ENCODE assay signal across 8 mouse cellular contexts in the genomic region with DNA sequence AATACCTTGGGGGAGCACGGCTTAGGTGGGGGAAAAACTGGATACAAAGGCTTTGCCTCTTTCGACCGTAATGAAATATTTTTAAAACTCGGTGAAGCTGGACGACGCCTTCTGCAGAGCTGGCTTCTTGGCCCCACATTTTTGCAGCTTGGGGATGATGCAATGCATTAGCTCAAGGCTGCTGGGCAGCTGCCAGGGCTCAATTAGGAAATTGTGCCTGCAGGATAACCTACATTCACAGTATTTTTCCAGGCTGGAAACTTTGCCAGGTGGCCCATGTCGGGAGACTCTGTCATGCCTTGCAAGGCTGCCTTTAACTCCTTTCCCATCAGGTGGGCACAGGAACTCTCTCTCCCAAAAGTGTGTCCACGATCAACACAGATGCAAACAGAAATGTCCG. TPM values are rescaled to one million over a fixed set of nuclear protein-coding genes. Genes with fewer than 3 reads are reported as not detected.
DNase-seq lines count a peak whose midpoint lies in the region; ATAC-seq and TF ChIP-seq lines count a peak whose summit lies in the region.

No protein-coding gene starts in this region.

- DNase-seq in forebrain, embryonic 10.5 days (ENCODE audit: extremely low spot score, low spot score) = no peak
- DNase-seq in MEL (ENCODE audit: low read depth, low spot score) = peak; percentile 68
- peak; percentile 89 to 94 for DNase-seq in cerebellum, postnatal 25 days
- DNase-seq in heart, postnatal 0 days (ENCODE audit: low spot score) = no peak
- peak; percentile 77 for DNase-seq in lung, adult 2 months
- DNase-seq in urinary bladder, postnatal 36 days (ENCODE audit: low spot score in 2 of 2) = peak; percentile 62 to 87

- H3K9me3 ChIP-seq in forebrain, embryonic 13.5 days (replicated peaks) = no peaks in the 10 kb centered on the region
- peaks cover 3% of the 10 kb centered on the region; the same call in 1 of the 2 replicates for H3K9me3 ChIP-seq in forebrain, embryonic 10.5 days
- no peaks in the 10 kb centered on the region for H3K9me3 ChIP-seq in MEL (replicated peaks; ENCODE audit: insufficient read depth, low read length)
- no peaks in the 10 kb centered on the region for H3K9me3 ChIP-seq in heart, postnatal 0 days (replicated peaks; ENCODE audit: control insufficient read depth, low read length)

- no peak overlapping the region for H3K9ac ChIP-seq in forebrain, embryonic 13.5 days
- peak overlapping the region; percentile 30 for H3K9ac ChIP-seq in MEL (ENCODE audit: control insufficient read depth, low read depth, low read length, poor library complexity, severe bottlenecking)
- H3K9ac ChIP-seq in heart, postnatal 0 days (replicated peaks; ENCODE audit: low read depth, low read length) = no peak overlapping the region

- H3K36me3 ChIP-seq in forebrain, embryonic 13.5 days (ENCODE audit: poor library complexity, severe bottlenecking) = no peaks in the 10 kb centered on the region
- no peaks in the 10 kb centered on the region for H3K36me3 ChIP-seq in forebrain, embryonic 10.5 days (replicated peaks)
- peaks cover 0 to 56% of the 10 kb centered on the region in 2 experiments; a peak in 2 of 4 replicates for H3K36me3 ChIP-seq in MEL (ENCODE audit: control insufficient read depth in 1 of 2, insufficient read depth in 2 of 2, low read length in 2 of 2)
- H3K36me3 ChIP-seq in heart, postnatal 0 days (replicated peaks; ENCODE audit: control insufficient read depth, insufficient read depth, low read length) = no peaks in the 10 kb centered on the region

- no peaks in the 10 kb centered on the region for H3K79me2 ChIP-seq in MEL (ENCODE audit: control insufficient read depth, insufficient read depth, low read length, poor library complexity)

- H3K4me2 ChIP-seq in forebrain, embryonic 13.5 days = peak overlapping the region; percentile 11; the same call in 1 of the 2 replicates
- H3K4me2 ChIP-seq in heart, postnatal 0 days (ENCODE audit: low read depth, low read length) = no peak overlapping the region

- no peak for TF ChIP-seq CTCF in MEL (IDR thresholded peaks at IDR 0.05 in 2 of 3, conservative IDR thresholded peaks at IDR 0.05 in 1 of 3; ENCODE audit: control insufficient read depth in 1 of 3, insufficient read depth in 1 of 3, low read depth in 2 of 3, low read length in 3 of 3, poor library complexity in 1 of 3, severe bottlenecking in 1 of 3)
- TF ChIP-seq CTCF in heart, postnatal 0 days (IDR thresholded peaks at IDR 0.05; ENCODE audit: low read depth) = no peak
- TF ChIP-seq CTCF in lung, adult 2 months (IDR thresholded peaks at IDR 0.05; ENCODE audit: insufficient read depth, low read length) = no peak

- 42% methylated on average over 9 of the region's 9 CpGs for WGBS in forebrain, embryonic 13.5 days
- WGBS in forebrain, embryonic 10.5 days = 84% methylated on average over 9 of the region's 9 CpGs
- WGBS in heart, postnatal 0 days = 23% methylated on average over 9 of the region's 9 CpGs
- WGBS in lung, adult 2 months = 21% methylated on average over 9 of the region's 9 CpGs

- peaks cover 25% of the 10 kb centered on the region for H3K4me1 ChIP-seq in forebrain, embryonic 13.5 days
- H3K4me1 ChIP-seq in forebrain, embryonic 10.5 days = peaks cover 30% of the 10 kb centered on the region
- H3K4me1 ChIP-seq in MEL (ENCODE audit: control insufficient read depth in 1 of 2, insufficient read depth in 2 of 2, low read length in 2 of 2) = peaks cover 40 to 57% of the 10 kb centered on the region in 2 experiments
- peaks cover 20% of the 10 kb centered on the region for H3K4me1 ChIP-seq in heart, postnatal 0 days (ENCODE audit: control insufficient read depth, insufficient read depth)
- H3K4me1 ChIP-seq in lung, adult 2 months (ENCODE audit: control insufficient read depth, insufficient read depth, low read length) = peaks cover 20% of the 10 kb centered on the region

- no peaks in the 10 kb centered on the region for H3K27me3 ChIP-seq in forebrain, embryonic 13.5 days
- H3K27me3 ChIP-seq in forebrain, embryonic 10.5 days (ENCODE audit: poor library complexity, severe bottlenecking) = no peaks in the 10 kb centered on the region
- no peaks in the 10 kb centered on the region for H3K27me3 ChIP-seq in MEL (ENCODE audit: control insufficient read depth in 1 of 2, insufficient read depth in 2 of 2, low read length in 2 of 2)
- H3K27me3 ChIP-seq in heart, postnatal 0 days (ENCODE audit: control insufficient read depth, insufficient read depth, low read length) = no peaks in the 10 kb centered on the region

- no peak overlapping the region for H3K4me3 ChIP-seq in forebrain, embryonic 13.5 days
- no peak overlapping the region for H3K4me3 ChIP-seq in forebrain, embryonic 10.5 days
- H3K4me3 ChIP-seq in MEL (ENCODE audit: control insufficient read depth in 1 of 2, insufficient read depth in 1 of 2, low read depth in 2 of 2, low read length in 2 of 2) = 0 out of 4 replicates have a peak overlapping the region, but pooled peaks of 1 of the 2 experiments have one; percentile 21
- no peak overlapping the region for H3K4me3 ChIP-seq in heart, postnatal 0 days (ENCODE audit: low read depth, low read length)
- H3K4me3 ChIP-seq in lung, adult 2 months (replicated peaks; ENCODE audit: extremely low read depth, low read depth, low read length) = no peak overlapping the region

- TF ChIP-seq EP300 in MEL (IDR thresholded peaks at IDR 0.05; ENCODE audit: low read depth in 1 of 2, low read length in 2 of 2) = peak; percentile 22 to 39; a peak in 1 of 4 replicates
- TF ChIP-seq EP300 in heart, postnatal 0 days (IDR thresholded peaks at IDR 0.05; ENCODE audit: low read depth) = no peak

- TF ChIP-seq POLR2A in MEL (IDR thresholded peaks at IDR 0.05; ENCODE audit: control insufficient read depth in 1 of 2, insufficient read depth in 1 of 2, low read depth in 1 of 2, low read length in 2 of 2, poor library complexity in 1 of 2) = no peak
- TF ChIP-seq POLR2A in lung, adult 2 months (IDR thresholded peaks at IDR 0.05; ENCODE audit: borderline replicate concordance, extremely low read depth, low read depth, low read length) = no peak

- ATAC-seq in forebrain, embryonic 13.5 days = no peak
- ATAC-seq in heart, postnatal 0 days (ENCODE audit: insufficient read depth, low read depth) = peak; percentile 43; the same call in 1 of the 2 replicates
- ATAC-seq in megakaryocyte, adult 5-6 weeks (ENCODE audit: poor library complexity, severe bottlenecking) = no peak

- TF ChIP-seq RAD21 in MEL (IDR thresholded peaks at IDR 0.05; ENCODE audit: low read depth, low read length) = no peak

- H3K27ac ChIP-seq in forebrain, embryonic 13.5 days = peak overlapping the region; percentile 57
- no peak overlapping the region for H3K27ac ChIP-seq in forebrain, embryonic 10.5 days
- H3K27ac ChIP-seq in MEL (ENCODE audit: control insufficient read depth, low read depth, low read length) = peak overlapping the region; percentile 77
- H3K27ac ChIP-seq in heart, postnatal 0 days (ENCODE audit: low read depth) = peak overlapping the region; percentile 62

TF ChIP-seq in MEL, 35 proteins besides CTCF, POLR2A, EP300 and RAD21 (continues in another document):
- TF ChIP-seq BHLHE40 (IDR thresholded peaks at IDR 0.05; ENCODE audit: borderline replicate concordance, low read depth, low read length) (no peak), ZC3H11A (IDR thresholded peaks at IDR 0.05; ENCODE audit: low read depth, low read length) (no peak; the same call in 1 of the 2 replicates), ZNF384 (IDR thresholded peaks at IDR 0.05; ENCODE audit: low read depth, low read length) (no peak), E2F4 (IDR thresholded peaks at IDR 0.05; ENCODE audit: borderline replicate concordance, low read depth, low read length) (no peak), HCFC1 (IDR thresholded peaks at IDR 0.05; ENCODE audit: low read depth, low read length) (0 out of 2 replicates have a peak, but pooled peaks have one; percentile 31), NRF1 (IDR thresholded peaks at IDR 0.05; ENCODE audit: insufficient read depth, low read depth, low read length, poor library complexity, severe bottlenecking) (no peak), ZMIZ1 (IDR thresholded peaks at IDR 0.05; ENCODE audit: low read depth, low read length) (no peak), SMC3 (IDR thresholded peaks at IDR 0.05; ENCODE audit: low read depth, low read length) (no peak), SIN3A (IDR thresholded peaks at IDR 0.05; ENCODE audit: low read length) (no peak), NELFE (IDR thresholded peaks at IDR 0.05; ENCODE audit: low read depth, low read length) (no peak), TCF12 (IDR thresholded peaks at IDR 0.05; ENCODE audit: low read depth, low read length) (peak; percentile 20; the same call in 1 of the 2 replicates), GABPA (IDR thresholded peaks at IDR 0.05; ENCODE audit: low read depth, low read length) (no peak), MAZ (IDR thresholded peaks at IDR 0.05; ENCODE audit: low read depth, low read length) (no peak), MXI1 (IDR thresholded peaks at IDR 0.05; ENCODE audit: low read depth, low read length) (peak; percentile 54; the same call in 1 of the 2 replicates), KAT2A (conservative IDR thresholded peaks at IDR 0.05; ENCODE audit: low read depth, low read length) (0 out of 2 replicates have a peak, but pooled peaks have one; percentile 16), MAFK (IDR thresholded peaks at IDR 0.05; ENCODE audit: borderline replicate concordance, low read depth, low read length) (no peak), POLR2AphosphoS2 (IDR thresholded peaks at IDR 0.05; ENCODE audit: low read length) (no peak), JUND (IDR thresholded peaks at IDR 0.05; ENCODE audit: low read depth, low read length) (no peak), CHD2 (IDR thresholded peaks at IDR 0.05; ENCODE audit: low read length) (no peak), MYB (IDR thresholded peaks at IDR 0.05; ENCODE audit: low read depth, low read length) (no peak), ZKSCAN1 (IDR thresholded peaks at IDR 0.05; ENCODE audit: low read depth, low read length) (no peak), MYC (IDR thresholded peaks at IDR 0.05; ENCODE audit: low read depth, low read length) (0 out of 2 replicates have a peak, but pooled peaks have one; percentile 53)

RNA-seq across cellular contexts. Expression of a gene that starts 6.4 kb away (rescaled TPM):
- polyA plus RNA-seq in forebrain, embryonic 13.5 days (2015; fragmentation: Nextera tagmentation; extraction: Ambion mirVana) = 60.3 and 62.1 TPM in 2 replicates
- 44.3 and 46.7 TPM in 2 replicates for polyA plus RNA-seq in forebrain, embryonic 10.5 days (2016; fragmentation: Nextera tagmentation; extraction: Ambion mirVana)
- 42.0 and 44.6 TPM in 2 replicates for total RNA-seq in MEL (2012; rRNA removed)
- 10 to 100 TPM in 1 of 2 experiments, not detected in 1; 55.9 TPM for polyA plus RNA-seq in MEL (2012; ENCODE audit: insufficient read depth in 1 of 2, insufficient read length in 2 of 2, low read depth in 1 of 2, low replicate concordance in 2 of 2, missing spikeins in 1 of 2)
- total RNA-seq in heart, postnatal 0 days (2014; rRNA removed; ENCODE audit: low replicate concordance) = 62.1 and 71.6 TPM in 2 replicates
- 36.4 and 38.0 TPM in 2 replicates for polyA plus RNA-seq in heart, postnatal 0 days (2015; fragmentation: Nextera tagmentation; extraction: Ambion mirVana)
- 123 and 133 TPM in 2 replicates for polyA plus RNA-seq in lung, adult 2 months (2012; rRNA removed)
- total RNA-seq in megakaryocyte, adult 5-6 weeks (2015) = 24.3 and 29.1 TPM in 2 replicates
- total RNA-seq in megakaryocyte, adult 5-6 weeks (2017) = 32.3 and 41.7 TPM in 2 replicates

Comparison
In these comparisons a context has a peak if more than half of its experiments do, and no peak if none do; other contexts are left out.
1. DNase-seq: peak in MEL (single experiment), cerebellum, postnatal 25 days (2 of 2), lung, adult 2 months (single experiment) and urinary bladder, postnatal 36 days (2 of 2); none in forebrain, embryonic 10.5 days (single experiment) and heart, postnatal 0 days (single experiment).